Mouse (Mus musculus): ENCODE data around the gene Klc4.

DNA sequence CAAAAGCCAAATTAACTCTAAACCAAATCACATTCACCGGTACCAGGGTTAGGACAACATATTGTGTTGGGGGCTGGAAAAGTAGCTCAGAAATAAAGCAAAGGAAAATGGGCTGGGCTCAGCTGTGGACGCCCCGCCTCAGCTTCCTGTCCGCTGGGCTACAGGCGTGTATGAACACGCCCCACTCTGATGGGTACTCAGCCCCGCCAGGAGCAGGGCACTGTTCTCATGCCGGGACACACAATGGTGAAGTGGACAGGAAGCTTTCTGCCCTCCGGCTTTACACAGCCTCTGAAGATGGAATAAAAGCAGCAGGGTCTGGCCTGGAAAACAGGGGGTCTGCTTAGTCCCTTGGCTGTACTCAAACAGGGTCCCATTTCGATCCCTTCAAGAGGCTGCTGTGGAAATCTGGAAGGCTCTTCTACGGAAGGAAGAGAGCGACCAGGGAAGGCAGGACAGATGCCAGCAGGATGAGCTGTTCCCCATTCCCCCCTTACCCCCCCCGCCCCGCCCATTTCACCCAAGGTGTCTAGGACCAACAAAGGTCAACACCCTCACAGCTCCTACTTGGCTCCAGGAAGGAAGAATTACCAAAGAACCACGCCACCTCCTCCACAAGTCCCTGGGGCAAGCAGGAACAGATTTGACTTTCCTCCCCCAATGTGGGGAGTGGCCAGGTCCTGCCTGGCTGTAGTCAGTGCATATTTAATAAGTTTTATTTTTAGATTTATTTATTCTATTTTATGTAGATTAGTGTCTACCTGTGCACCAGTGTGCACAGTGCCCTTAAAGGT lies 35.9 kb downstream of the Klc4 start:
- TF ChIP-seq CTCF (IDR thresholded peaks at IDR 0.05; ENCODE audit: control insufficient read depth, insufficient read depth, insufficient read length) (no peak), MYOD1 (IDR thresholded peaks at IDR 0.05; ENCODE audit: control insufficient read depth, insufficient read length, low read depth) (no peak), CEBPB (IDR thresholded peaks at IDR 0.05; ENCODE audit: low read depth) (no peak)

Measured in C2C12 (cell line).